Mouse (Mus musculus) liver, embryonic 14 days (tissue): ENCODE measurements around the gene Dnajc5g. TPM values are rescaled to one million over a fixed set of nuclear protein-coding genes. Genes with fewer than 3 reads are reported as not detected.

Experiments used
- polyA plus RNA-seq: library from polyadenylated mRNA; depleted of rRNA; stranded (reverse); fragments of >200 nt; gene quantifications from 2 replicates; pipeline ENCODE4 v1.2.3, GENCODE M21; 2012; rRNA removed

The Dnajc5g gene
- not detected in 2 replicates for polyA plus RNA-seq

GRCm38 (mm10) chr5:31105814-31106335, at the start of gene Dnajc5g:
Dnajc5g (plus strand) TSS chr5:31106285.

GRCm38 (mm10) chr5:31108000-31108490, 2.0 kb downstream of the Dnajc5g start, which contains the start of gene Slc30a3:
Slc30a3 (minus strand) TSS chr5:31108237.

DNA sequence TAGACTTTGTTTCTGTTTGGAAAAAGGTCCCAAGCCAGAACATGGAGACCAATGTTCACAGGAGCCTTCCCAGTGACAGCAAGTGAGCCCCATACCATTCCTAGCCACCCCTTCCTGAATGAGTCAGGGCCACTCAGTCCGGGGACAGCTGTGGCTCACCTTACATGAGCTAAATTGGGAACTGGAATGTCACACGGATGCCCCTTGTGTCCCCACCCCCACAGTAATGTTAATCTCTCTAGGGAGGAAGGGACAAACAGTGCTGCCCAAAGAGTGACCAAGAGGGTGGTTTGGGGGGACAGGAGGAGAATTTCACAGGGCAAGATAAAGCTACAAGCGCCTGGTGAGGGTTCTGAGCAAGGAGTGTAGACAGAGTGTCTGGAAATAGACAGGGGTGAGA, 10.3 kb downstream of the Dnajc5g start, which contains the start of gene Trim54:
Gene Trim54, plus strand, starts transcription at position 359 of the 400 bp plus-strand sequence.

GRCm38 (mm10) chr5:31138241-31138967, 32.3 kb downstream of the Dnajc5g start, which contains the start of gene Ucn:
Ucn (minus strand) TSS chr5:31138829.

GRCm38 (mm10) chr5:31154152-31154553, 48.1 kb downstream of the Dnajc5g start, which contains the start of gene Mpv17:
Mpv17 (minus strand) TSS chr5:31154251.

Other genes starting within 250 kb of the Dnajc5g start
- 18.7 and 23.0 TPM in 2 replicates for gene Tmem214, start 238.3 kb upstream of the Dnajc5g start, polyA plus RNA-seq
- gene Agbl5, start 217.6 kb upstream of the Dnajc5g start, polyA plus RNA-seq, result 3.8 and 4.8 TPM in 2 replicates
- 203 and 205 TPM in 2 replicates for gene Ost4, start 198.5 kb upstream of the Dnajc5g start, polyA plus RNA-seq
- 18.7 and 19.4 TPM in 2 replicates for gene Emilin1, start 192.9 kb upstream of the Dnajc5g start, polyA plus RNA-seq
- gene Khk, start 184.9 kb upstream of the Dnajc5g start, polyA plus RNA-seq, result 32.0 and 33.2 TPM in 2 replicates
- gene Cgref1, start 160.7 kb upstream of the Dnajc5g start, polyA plus RNA-seq, result 4.2 and 4.3 TPM in 2 replicates
- 81.6 and 91.4 TPM in 2 replicates for gene Preb, start 145.9 kb upstream of the Dnajc5g start, polyA plus RNA-seq
- gene Tcf23, start 137.6 kb upstream of the Dnajc5g start, polyA plus RNA-seq, result 0.01 and 0.03 TPM in 2 replicates
- 26.4 and 31.3 TPM in 2 replicates for gene Atraid, start 58.0 kb upstream of the Dnajc5g start, polyA plus RNA-seq
- 4.0 and 4.7 TPM in 2 replicates for gene Slc5a6, start 57.4 kb upstream of the Dnajc5g start, polyA plus RNA-seq
- 16.6 and 19.0 TPM in 2 replicates for gene Cad, start 51.5 kb upstream of the Dnajc5g start, polyA plus RNA-seq
- gene Slc30a3, start 2.0 kb downstream of the Dnajc5g start, polyA plus RNA-seq, result 0.26 and 0.36 TPM in 2 replicates
- gene Trim54, start 10.4 kb downstream of the Dnajc5g start, polyA plus RNA-seq, result 0.31 TPM in 1 of 2 replicates, not detected in the other
- gene Ucn, start 32.5 kb downstream of the Dnajc5g start, polyA plus RNA-seq, result not detected in 2 replicates
- gene Mpv17, start 48.0 kb downstream of the Dnajc5g start, polyA plus RNA-seq, result 13.6 and 16.9 TPM in 2 replicates
- gene Gm29609, start 73.6 kb downstream of the Dnajc5g start, polyA plus RNA-seq, result 0.66 and 0.67 TPM in 2 replicates
- gene Gtf3c2, start 73.9 kb downstream of the Dnajc5g start, polyA plus RNA-seq, result 27.1 and 34.5 TPM in 2 replicates
- 21.9 and 25.8 TPM in 2 replicates for gene Snx17, start 86.9 kb downstream of the Dnajc5g start, polyA plus RNA-seq
- 28.7 and 31.5 TPM in 2 replicates for gene Eif2b4, start 87.1 kb downstream of the Dnajc5g start, polyA plus RNA-seq
- 7.7 and 8.9 TPM in 2 replicates for gene Zfp513, start 96.0 kb downstream of the Dnajc5g start, polyA plus RNA-seq
- gene Ppm1g, start 114.4 kb downstream of the Dnajc5g start, polyA plus RNA-seq, result 123 and 129 TPM in 2 replicates
- gene Nrbp1, start 134.6 kb downstream of the Dnajc5g start, polyA plus RNA-seq, result 27.8 and 31.3 TPM in 2 replicates
- not detected in 2 replicates for gene Gm9970, start 134.9 kb downstream of the Dnajc5g start, polyA plus RNA-seq
- 3.9 and 4.7 TPM in 2 replicates for gene Krtcap3, start 145.4 kb downstream of the Dnajc5g start, polyA plus RNA-seq
- gene Ift172, start 184.8 kb downstream of the Dnajc5g start, polyA plus RNA-seq, result 3.4 and 3.7 TPM in 2 replicates
- gene Fndc4, start 189.8 kb downstream of the Dnajc5g start, polyA plus RNA-seq, result 4.5 and 5.1 TPM in 2 replicates
- gene Gckr, start 191.2 kb downstream of the Dnajc5g start, polyA plus RNA-seq, result 15.1 and 17.6 TPM in 2 replicates